Mouse (Mus musculus) regulatory T cell (primary cell): ENCODE measurements around the gene Nenf.

Source experiments
- in situ Hi-C: fragments of 300-600 bp; cut with MboI, MseI; formaldehyde crosslinking; loops from one replicate; pipeline ENCODE4 v1.15.1; 2025; ENCODE audit warnings: high pct_unique_total_duplicates

Gene Nenf

DNA sequence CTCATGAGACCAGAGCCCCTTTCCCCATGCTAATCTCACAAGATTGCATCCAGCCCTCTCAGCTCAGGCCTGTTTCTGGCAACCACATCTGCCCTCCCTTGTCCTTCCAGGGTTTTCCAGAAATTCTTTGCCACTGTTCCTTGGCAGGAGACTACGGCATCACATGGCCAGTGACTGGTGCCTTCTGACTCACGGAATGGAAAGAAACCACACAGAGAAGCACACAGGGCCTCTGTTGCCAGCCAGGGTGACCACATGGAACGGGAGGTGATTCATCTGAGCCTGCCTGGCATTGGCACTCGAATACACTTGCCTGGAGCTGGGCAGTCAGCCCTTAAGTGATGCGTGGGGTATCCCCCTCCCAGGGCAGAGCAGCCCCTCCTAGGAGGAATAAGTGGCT is 25.6 kb downstream of the Nenf start:
- in situ Hi-C loops: loop anchor here (25.0 kb wide), 1 partner anchor 205 kb away; the partner anchor contains the start of gene Batf3

GRCm38 (mm10) chr1:191288762-191289161 is 29.2 kb downstream of the Nenf start:
- in situ Hi-C loops: loop anchor here (25.0 kb wide), 1 partner anchor 201 kb away; the partner anchor contains the start of gene Batf3

- in situ Hi-C loops: loop anchor here (25.0 kb wide), 1 partner anchor 197 kb away; the partner anchor contains the start of gene Batf3
Measured at GRCm38 (mm10) chr1:191284502-191284901, 33.5 kb downstream of the Nenf start.

DNA sequence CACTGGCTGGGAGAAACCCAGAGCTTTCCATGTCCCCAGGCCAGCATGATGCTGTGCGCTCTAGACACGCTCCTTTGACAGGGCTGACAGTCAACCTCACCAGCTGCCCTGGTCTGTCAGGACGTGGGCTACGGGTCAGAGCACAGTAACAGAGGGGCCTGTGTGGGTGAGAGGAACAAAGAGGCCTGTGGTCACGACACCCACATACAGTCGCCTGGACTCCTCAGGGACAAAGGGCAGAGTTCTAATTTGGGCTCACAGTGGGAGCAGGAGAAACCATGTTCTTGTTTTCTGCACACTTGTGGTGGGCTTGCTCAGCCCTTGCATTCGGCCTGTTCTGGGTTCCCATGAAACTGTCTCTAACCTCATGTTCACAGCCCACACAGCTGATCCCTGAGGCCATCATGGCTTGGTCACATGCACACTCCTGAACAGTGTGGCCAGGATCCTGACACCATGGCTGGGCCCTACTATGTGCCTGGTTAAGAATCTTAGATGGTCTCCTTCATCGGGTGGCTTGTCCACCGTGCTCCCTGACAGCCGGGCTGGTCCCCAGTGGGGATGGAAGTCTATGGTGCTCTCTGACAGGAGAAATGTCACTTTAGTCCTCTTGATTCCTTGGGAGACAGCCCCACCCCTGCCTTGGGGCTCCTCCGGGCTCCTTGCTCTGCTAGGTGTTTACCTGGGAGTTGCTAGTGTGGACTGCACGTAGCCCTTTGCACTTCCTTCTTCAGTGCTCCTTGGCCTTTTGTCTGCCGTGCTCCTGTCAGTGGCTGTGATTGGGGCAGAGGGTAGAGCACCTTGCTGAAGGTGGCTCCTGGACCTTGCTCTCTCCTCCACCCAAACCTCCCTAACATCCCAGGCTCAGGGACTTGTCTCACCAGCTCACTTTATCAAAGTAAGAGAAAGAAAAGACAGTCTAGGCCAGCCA is 34.6 kb downstream of the Nenf start:
- in situ Hi-C loops: loop anchor here (25.0 kb wide), 1 partner anchor 196 kb away; the partner anchor contains the start of gene Batf3

GRCm38 (mm10) chr1:191282319-191282718 is 35.7 kb downstream of the Nenf start:
- in situ Hi-C loops: loop anchor here (25.0 kb wide), 1 partner anchor 195 kb away; the partner anchor contains the start of gene Batf3

- in situ Hi-C loops: loop anchor here (25.0 kb wide), 1 partner anchor 194 kb away; the partner anchor contains the start of gene Batf3
Measured at GRCm38 (mm10) chr1:191281171-191281570, 36.8 kb downstream of the Nenf start.

DNA sequence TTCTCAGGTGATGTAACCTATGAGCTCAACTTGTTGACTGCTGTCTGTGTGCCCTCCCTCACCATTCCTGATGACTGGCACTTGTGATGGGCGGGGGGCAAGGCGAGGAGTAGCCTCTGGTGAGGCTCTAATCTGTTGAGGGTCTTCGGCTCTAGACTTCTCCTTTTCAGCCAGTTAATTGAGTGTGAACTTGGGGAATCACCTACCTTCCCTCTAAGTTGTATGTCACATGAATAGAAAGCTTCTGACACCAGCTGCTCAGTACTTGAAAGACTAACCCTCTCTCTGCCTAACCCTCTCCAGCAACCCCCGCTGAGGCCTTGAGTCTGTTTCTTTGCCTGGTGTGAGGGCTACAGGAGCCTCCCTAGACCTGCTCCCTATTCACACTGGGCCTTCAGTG is 39.7 kb downstream of the Nenf start:
- in situ Hi-C loops: loop anchor here (25.0 kb wide), 1 partner anchor 191 kb away; the partner anchor contains the start of gene Batf3

DNA sequence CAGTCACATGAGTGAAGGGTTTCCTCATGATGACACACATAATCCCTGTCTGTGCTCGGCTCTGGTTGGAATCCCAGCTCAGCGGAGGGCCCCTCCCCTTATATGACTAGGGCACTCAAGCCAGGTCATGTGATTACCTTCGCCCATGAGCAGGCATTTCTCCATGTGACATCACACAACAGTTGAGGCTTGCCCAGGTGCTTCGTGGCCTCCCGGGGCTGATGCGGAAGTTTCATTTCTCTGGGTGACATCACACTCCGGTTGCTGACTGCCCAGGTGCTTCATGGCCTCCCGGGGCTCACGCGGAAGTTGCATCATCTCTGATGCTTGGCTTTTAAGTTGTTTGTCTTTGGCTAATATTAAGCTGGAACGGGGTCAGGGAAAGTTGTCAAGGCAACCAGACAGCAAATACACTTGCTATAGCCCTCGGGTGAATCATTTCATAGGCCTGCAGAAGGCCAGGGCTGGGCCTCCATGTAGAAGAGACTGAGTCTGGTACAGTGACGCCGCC is 40.4 kb downstream of the Nenf start:
- in situ Hi-C loops: loop anchor here (25.0 kb wide), 1 partner anchor 190 kb away; the partner anchor contains the start of gene Batf3

DNA sequence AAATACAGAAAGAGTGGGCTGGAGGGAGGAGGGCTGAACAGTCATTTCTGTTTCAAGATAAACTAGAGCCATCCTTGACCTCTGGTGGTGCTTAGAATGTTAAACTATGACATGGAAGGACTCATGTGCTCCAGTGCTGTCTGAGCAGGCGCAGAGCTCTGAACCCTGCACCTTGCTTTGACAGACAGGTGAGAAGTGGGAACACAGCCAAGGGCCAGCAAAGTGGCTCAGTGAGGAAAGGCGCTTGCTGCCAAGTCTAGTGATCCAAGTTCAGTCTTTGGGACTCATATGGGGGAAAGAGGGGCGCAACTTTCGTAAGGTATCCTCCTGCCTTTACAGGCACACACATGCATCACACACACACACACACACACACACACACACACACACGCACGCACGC is 41.8 kb downstream of the Nenf start:
- in situ Hi-C loops: loop anchor here (25.0 kb wide), 1 partner anchor 189 kb away; the partner anchor contains the start of gene Batf3

GRCm38 (mm10) chr1:191275527-191275926 is 42.5 kb downstream of the Nenf start:
- in situ Hi-C loops: loop anchor here (25.0 kb wide), 1 partner anchor 188 kb away; the partner anchor contains the start of gene Batf3

- in situ Hi-C loops: loop anchor here (5.0 kb wide), 1 partner anchor 45 kb away; no protein-coding TSS in a partner anchor
Measured at GRCm38 (mm10) chr1:191272660-191273059, 45.3 kb downstream of the Nenf start.

DNA sequence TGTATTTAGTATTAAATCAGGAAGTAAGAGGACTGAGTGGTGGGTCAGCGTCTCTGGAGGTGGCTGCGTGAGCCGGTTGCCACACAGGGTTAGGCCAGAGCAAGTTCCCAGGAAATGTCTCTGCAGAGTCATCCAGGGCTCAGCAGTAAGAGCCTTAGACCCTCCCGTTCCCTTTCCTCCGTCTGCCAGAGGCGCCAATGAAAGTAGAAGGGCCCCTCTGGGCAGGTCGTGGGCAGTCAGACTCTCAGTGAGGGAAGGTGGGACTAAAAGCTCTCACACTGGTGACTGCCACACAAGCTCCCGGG is 48.4 kb downstream of the Nenf start:
- in situ Hi-C loops: no loop called here

- in situ Hi-C loops: no loop called here
Measured at GRCm38 (mm10) chr1:191268797-191269647, 49.0 kb downstream of the Nenf start.

GRCm38 (mm10) chr1:191267856-191268255 is 50.1 kb downstream of the Nenf start:
- in situ Hi-C loops: no loop called here

DNA sequence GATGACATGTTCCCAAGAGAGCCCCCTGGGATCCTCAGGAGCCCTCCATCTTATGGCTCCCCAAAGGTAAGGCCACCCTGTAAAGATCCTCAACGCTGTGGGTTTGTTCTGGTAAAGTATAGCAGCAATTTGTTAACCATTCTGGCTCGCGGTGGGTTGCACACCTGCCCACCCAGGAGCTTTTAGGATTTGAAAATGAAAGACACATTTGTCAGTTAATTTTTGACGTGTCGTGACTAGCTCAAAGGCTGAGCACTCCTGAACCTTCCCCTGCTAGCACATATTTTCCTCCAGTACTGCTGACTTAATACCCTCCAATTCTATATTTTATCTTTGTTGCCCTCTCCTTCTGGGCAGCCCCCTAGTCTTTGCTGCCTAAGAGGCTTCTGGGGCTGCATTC is 50.8 kb downstream of the Nenf start:
- in situ Hi-C loops: no loop called here

DNA sequence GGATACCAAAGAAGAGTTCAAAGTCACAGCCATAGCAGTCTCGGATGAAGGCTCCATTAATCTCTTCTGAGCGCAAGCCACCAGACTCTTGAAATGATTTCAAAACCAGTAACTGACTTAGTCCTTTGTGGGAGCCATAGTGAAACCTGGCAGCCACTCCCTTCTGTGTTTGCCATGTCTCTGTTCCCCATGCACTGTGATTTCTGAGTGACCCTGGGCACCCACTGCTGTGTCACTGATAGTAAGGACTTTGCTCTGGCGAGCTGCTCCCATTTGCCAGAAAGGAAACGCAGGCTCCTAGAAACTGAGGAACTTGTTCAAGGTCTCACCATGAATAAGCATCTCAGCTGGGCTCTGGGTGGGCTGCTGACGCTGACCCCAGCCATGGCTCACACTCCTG is 54.5 kb downstream of the Nenf start:
- in situ Hi-C loops: no loop called here

DNA sequence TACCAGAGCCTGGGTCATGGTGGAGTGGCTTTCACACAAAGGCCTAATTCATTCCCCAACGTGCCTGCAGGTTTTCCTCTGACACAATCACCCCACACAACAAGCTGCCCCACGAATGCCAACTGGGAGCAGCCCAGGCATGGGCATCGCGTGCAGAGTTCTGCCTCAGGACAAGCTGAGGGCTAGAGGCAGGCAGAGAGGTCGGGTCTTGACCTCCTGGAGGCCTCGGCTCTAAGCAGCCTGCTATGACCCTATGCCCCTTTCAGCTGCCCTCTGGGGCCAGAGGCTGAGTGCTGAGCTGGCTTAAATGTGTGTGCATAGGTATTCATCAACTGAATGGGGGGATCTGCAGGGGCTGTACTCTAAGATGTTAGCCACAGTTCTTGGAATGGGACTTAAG is 56.1 kb downstream of the Nenf start:
- in situ Hi-C loops: no loop called here

DNA sequence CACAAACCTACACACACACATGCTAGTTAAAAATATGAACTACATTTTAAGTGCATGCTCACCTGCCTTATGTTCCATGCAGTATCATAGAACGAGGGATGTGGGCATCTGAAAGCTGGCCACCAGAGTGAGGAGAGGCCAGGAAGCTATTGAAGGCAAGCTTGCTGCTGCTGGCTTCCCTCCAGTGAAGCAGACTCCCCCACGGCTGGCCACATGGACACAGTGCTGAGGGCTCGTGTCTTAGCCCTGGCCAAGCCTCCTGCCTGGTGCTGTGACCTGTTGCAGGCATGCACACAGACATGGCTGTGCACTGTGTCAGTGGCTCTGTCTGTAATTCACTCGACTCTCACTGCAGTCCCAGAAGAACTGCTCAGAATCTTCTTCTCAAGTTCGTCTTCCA is 58.3 kb downstream of the Nenf start:
- in situ Hi-C loops: no loop called here

- in situ Hi-C loops: no loop called here
Measured at GRCm38 (mm10) chr1:191259121-191259520, 58.9 kb downstream of the Nenf start.

- in situ Hi-C loops: no loop called here
Measured at GRCm38 (mm10) chr1:191258521-191258920, 59.5 kb downstream of the Nenf start.

- in situ Hi-C loops: no loop called here
Measured at GRCm38 (mm10) chr1:191257981-191258380, 60.0 kb downstream of the Nenf start.
